Mouse (Mus musculus) telencephalon, adult 2 months (tissue): ENCODE data around the gene Olfr154.
"Not testable (repeated sequence)": the region's sequence is repeated elsewhere in the genome, so short reads cannot be mapped to it uniquely, and the experiment has no call there.

Source experiments
- DNase-seq: peaks from one replicate; pipeline ENCODE4 v3.0.0-alpha.2; 2011; ENCODE audit warnings: low read depth, low spot score

Gene Olfr154

DNA sequence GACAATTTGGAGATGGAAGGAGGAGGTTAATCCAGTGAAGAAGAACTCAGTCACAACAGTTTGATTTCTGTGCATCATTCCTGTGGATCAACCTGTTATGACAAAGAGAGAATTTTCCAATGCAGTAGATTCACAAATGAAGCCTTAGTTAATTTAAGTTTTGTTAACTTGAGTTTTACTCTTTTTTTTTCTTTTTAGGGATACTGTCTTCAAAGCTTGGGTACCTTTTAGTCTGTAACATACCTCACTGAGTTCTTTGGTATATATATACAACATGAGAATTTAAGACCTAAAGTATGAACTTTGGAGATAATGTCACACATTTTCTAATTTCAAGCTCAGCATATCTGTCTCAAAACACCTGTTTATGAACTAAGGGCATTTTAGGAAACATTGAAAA, at the start of gene Olfr154:
TSS of gene Olfr154 (minus strand) at position 101 of the 400 bp plus-strand sequence.
- DNase-seq = not testable (repeated sequence)

DNA sequence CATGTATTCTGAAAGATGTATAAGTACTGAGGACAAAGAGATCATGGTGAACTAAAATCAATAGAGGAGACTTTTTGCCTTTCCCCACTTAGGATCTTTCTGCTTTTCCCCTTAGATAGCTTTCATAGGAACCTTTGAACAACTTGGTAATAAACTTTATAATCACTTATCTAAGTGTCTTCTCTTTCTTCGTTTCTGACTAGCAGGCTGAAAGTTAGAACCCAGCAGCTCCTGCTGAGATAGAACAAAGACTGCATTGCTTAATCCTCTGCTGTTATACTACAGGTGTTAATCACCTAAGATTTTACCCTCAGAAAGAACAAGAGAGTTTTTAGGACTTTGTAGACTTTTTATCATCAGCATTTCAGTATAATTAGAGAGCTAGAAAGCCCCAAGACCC, 46.9 kb upstream of the Olfr154 start:
- DNase-seq = no peak

DNA sequence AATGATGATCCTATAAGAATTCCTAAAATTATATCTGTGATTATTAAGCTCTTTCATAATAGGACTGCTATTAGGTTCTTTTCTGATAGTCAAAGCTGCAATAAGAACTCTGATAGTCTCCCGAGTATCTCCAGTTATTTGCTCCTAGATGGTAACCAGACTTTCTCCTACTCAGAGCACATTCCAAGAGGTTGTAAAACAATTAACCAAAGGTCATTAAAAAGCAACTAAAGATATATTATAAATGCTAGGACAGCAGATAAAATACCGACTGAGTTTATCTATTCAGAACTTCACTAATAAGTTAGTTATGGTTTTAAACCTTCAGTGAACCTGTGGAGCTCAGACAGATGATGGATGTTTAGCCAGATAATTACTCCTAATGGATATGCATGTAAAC, 46.4 kb upstream of the Olfr154 start:
- DNase-seq = not testable (repeated sequence)

DNA sequence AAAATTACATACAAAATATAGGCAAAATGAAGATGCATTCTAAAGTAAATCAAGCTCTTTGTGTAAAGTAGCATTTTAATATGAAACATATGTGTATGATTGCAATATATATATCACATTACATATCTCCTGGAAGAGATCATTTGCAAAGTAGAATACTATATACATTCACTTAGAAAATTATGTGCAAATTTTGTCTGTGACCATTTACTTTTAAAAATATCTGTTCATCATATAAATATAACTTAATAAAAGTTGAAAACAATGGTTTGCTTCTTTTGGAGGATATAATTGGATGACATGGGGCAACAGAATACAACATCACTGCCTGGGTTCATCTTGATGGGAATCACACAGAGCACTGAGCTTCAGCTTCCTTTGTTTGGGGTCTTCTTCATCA, 24.9 kb upstream of the Olfr154 start, which contains the start of gene Olfr1008:
TSS of gene Olfr1008 (plus strand) at position 301 of the 400 bp plus-strand sequence.
- DNase-seq = no peak

DNA sequence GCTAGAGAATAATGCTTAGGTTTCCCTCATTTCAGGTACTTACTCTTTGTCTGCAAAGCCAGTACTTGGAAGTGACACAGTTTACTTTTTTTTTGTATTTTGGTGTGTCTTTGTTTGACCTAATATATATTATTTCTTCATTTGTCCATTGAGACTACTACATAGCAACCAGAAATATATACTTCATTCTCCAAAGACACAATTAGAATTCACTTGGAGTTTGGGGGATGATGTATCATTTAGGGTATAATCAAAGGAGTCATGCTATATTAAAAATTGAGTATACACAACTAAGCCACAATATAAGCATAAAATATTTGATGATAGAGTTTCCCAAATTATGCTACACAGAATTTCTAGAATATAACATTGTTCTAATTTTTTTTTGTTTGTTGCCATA, 14.4 kb upstream of the Olfr154 start, which contains the start of gene Olfr1006:
TSS of gene Olfr1006 (minus strand) at position 101 of the 400 bp plus-strand sequence.
- no peak for DNase-seq

DNA sequence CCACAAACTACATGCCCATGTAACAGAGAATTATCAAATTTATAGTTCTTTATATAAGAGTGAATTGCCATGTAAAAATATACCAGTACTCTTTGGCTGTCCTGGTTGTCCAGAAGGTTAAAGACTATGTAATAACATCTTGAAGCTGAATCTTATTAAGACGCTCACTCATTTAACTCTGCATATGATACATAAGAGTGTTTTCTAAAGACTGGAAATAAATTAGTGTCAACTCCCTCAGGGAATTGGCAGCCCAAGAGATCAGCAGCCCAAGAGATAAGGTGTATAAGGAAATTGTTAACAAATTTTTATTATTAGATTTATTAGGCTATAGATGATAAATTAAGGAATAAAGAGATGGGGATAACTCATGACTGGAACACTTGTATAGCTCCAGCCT, 13.7 kb downstream of the Olfr154 start, which contains the start of gene Olfr1002:
TSS of gene Olfr1002 (minus strand) at position 101 of the 400 bp plus-strand sequence.
- DNase-seq = no peak
